Mouse (Mus musculus) layer of hippocampus, adult 2 months (tissue): ENCODE results near the gene Erlin1. TPM values are rescaled to one million over a fixed set of nuclear protein-coding genes. Genes with fewer than 3 reads are reported as not detected.

Experiments used
- DNase-seq, 2 experiments: peaks; one replicate each; pipeline ENCODE4 v3.0.0; 2022; ENCODE audit warnings: low spot score in 2 of 2
- H3K27ac ChIP-seq: fragments of 200-600 bp; 2 replicates; pipeline ENCODE4 v1.8.1; 2022
- H3K4me3 ChIP-seq: fragments of 200-600 bp; 2 replicates; pipeline ENCODE4 v1.8.1; 2022; ENCODE audit warnings: mild to moderate bottlenecking
- CTCF ChIP-seq: fragments of 200-600 bp; conservative IDR thresholded peaks from 2 replicates; pipeline ENCODE4 v1.8.1; 2022; ENCODE audit warnings: antibody characterized with exemption, mild to moderate bottlenecking, moderate library complexity
- total RNA-seq, 2 experiments: library from RNA; stranded (reverse); gene quantifications; 2 replicates each; pipeline ENCODE4 v1.2.3; 2021

Erlin1 gene
- total RNA-seq, 2 experiments from 2014 or later, result 17.8 to 20.4 TPM

DNA sequence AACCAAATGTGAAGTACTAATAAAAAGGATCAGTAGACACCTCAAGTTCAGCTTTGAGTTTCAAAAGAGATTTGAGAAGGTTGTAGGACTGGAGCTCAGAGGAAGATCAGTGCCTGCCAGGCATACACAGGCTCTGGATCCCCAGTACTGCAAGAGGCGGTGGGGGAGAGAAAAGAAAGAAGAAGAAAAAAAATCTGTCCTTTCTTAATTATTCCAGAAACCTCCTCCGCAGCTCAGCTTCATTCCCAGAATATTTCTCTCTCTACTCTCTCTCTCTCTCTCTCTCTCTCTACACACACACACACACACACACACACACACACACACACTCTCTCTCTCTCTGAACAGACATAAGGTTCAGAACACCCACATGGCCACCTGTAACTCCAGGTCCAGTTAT lies 10.4 kb upstream of the Erlin1 start:
- TF ChIP-seq CTCF, result no peak
- Histone ChIP-seq H3K4me3 (no peak overlapping the region), H3K27ac (peak overlapping the region; percentile 36; the same call in 1 of the 2 replicates)
- DNase-seq, result no peak

DNA sequence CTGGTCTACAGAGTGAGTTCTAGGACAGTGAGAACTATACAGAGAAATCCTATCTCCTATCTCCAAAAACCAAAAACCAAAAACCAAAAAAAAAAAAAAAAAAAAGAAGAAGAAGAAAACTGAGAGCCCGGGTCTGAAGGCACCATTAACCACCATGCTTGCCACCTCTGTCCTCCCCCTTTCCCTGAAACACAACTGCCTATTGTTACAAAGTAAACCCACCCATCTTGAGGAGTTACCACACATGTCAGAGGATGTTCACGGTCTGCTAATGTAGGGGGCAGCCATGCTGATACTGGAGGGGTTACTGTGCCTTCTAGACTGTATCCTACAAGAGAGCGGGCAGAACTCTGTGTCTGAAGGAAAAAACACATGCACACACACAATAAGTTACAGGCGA lies 7.4 kb upstream of the Erlin1 start:
- no peak overlapping the region for H3K27ac ChIP-seq
- no peak overlapping the region for H3K4me3 ChIP-seq
- no peak for DNase-seq
- TF ChIP-seq CTCF, result no peak

DNA sequence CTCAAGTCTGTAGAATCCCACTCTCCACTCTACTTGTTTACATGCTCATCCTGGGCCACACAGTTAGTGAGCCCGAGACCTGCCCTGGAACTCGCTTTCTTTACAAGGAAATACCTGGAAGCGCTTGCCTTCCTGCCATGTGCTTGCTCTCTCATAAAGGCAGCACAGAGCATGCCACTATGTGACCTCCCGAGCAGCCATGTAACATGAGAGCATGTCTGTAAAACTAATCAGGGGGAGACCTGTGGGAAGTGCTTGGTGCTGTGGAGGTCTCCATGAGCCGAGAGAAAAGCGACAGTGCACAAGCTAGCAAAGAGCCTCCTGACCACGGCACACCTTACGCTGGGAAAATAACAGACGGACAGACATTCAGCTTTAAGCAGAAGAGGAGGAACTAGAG lies 6.9 kb upstream of the Erlin1 start:
- no peak overlapping the region for H3K4me3 ChIP-seq
- no peak for DNase-seq
- H3K27ac ChIP-seq, result no peak overlapping the region
- TF ChIP-seq CTCF, result no peak

DNA sequence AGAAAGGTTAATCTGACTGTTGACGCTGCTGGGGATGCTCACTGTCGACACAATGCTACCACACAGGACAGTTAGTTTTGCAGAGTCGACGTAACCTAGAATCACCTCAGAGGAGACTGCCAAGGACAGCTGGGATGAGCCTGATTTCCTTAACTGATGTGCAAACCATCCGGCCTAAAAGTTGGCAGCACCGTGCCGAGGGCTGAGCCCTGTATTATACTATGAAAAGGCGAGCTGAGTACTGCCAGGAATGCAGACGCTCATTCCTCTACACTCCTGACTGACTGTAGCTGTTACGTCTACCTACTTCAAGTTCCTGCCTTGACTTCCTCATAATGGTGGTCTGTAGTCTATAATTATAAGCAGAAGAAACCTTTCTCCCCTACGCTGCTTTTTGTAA lies 5.4 kb upstream of the Erlin1 start:
- Histone ChIP-seq H3K27ac (no peak overlapping the region), H3K4me3 (no peak overlapping the region)
- no peak for TF ChIP-seq CTCF
- no peak for DNase-seq

DNA sequence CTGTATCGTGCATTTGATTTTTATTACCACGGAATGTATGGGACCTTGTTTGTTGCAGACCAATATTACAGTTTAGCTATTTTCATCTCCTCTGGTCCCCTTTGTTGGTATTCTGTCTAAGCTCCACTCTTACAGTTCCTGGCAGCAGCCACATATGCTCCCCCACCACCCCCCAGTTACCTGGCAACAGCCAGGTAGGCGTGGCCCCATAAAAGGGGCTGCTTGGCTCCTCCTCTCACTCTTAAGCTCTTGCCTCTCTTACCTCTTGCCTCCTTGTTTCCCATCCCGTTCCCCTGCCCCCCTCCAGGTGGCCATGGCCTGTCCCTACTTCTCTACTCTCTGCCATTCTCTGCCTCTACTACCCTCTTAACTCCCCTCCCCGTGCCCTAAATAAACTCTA lies 1.6 kb upstream of the Erlin1 start:
- no peak for DNase-seq
- Histone ChIP-seq H3K4me3 (no peak overlapping the region), H3K27ac (no peak overlapping the region)
- no peak for TF ChIP-seq CTCF

DNA sequence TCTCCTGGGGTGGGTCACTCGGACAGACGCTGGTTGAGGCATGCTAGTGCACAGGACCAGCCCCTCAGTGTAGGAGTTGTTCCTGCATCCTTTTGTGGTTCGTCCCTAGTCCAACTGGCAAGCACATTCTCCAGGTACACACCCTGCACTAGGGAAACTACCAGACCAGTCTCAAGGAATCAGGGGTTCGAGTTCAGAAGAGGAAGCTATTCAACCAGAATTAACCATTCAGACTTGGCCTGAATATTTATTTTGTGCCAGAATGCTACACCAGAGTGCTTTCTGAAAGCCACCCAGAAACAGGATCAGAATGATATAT lies 288 bp upstream of the Erlin1 start:
- DNase-seq, result no peak
- Histone ChIP-seq H3K4me3 (peak overlapping the region; percentile 80), H3K27ac (peak overlapping the region; percentile 95)
- TF ChIP-seq CTCF, result no peak

DNA sequence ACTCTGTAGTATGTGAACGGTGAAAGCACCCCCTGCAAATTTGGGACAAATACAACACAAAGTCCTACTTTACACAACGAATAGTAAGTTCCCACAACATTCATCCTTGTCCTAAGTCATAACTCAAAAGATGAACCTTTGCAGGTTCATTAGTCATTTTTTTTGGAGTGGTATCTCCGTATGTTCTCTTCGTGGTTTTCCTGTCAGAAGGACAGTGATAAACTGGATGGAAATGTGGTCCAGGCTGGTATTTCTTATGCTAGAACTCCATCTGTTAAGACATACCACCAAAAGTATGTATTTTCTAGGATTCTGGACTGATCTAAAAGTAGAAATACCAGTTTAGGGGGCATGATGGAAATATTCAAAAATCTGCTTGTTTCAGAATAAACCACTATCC lies 1.4 kb downstream of the Erlin1 start:
- H3K27ac ChIP-seq, result no peak overlapping the region
- no peak for DNase-seq
- no peak for TF ChIP-seq CTCF
- H3K4me3 ChIP-seq, result peak overlapping the region; percentile 80

DNA sequence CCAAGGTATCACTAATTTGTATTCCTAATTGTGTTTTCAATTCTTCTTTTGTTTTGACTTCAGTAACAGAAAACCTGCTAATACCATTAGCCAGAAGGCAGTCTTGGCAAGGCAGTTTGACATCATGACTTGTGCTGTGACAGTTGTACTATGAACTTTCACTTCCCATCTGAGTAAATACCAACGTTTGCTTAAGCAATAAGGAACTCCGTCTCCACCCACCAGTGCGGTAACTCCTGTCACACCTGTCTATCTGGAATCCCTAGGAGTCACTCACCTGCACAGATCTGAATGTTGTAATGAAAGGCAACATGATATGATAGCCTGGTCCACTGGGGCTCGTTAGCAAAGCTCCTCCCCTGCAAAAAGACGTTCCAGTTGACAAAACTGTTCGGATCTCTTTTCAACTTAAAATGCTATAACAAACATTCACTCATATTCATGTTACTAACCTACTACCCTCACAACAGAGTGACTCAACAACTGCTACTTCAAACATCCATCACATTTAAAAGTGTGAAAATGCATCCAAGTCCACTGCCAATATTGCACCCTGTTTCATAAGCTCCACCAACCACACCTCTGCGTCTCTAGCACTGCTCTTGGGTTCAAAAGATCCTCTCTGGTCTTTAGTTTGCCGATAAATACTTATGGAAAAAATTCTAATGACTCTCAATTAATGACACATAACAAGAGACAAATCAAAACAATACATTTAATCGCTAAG lies 2.1 kb downstream of the Erlin1 start:
- Histone ChIP-seq H3K4me3 (peak overlapping the region; percentile 1; the same call in 1 of the 2 replicates), H3K27ac (no peak overlapping the region)
- TF ChIP-seq CTCF, result no peak
- DNase-seq, result no peak

DNA sequence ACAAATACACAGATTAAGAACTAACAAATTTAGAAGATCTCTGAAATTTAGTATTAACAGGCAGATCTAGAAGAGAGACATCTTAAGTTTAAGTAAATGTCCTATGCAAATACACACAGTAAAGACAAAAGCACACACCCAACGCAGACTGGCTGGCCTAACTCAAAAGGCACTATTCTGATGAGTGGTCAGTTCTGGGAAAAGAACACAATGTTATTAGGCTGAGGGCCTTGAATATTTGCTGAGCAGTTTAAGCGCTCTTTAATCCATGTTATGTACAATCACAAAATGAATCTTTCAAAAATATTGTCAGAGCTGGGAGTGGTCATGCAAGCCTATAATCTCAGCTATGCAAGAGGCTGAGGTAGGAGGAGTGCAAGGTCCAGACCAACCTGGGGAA lies 4.9 kb downstream of the Erlin1 start:
- Histone ChIP-seq H3K27ac (no peak overlapping the region), H3K4me3 (no peak overlapping the region)
- DNase-seq, result no peak
- TF ChIP-seq CTCF, result no peak

DNA sequence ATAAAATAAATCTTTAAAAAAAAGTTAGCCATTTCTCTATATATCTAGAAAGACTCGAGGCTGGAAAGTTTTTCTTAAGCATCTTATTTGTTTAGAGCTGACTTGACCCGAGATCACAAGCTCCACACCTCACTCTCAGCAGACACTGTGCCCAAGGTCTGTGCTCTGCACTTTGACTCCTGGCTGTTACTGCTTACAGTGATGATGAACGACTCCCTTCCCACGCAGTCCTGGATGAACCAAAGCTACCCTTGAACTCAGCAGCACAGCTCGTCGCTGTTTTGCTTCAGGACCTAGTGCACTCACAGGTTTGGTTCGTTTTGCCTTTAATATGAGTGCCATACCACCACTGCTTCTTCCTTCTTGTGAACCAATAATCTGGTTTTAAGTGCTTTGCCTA lies 5.8 kb downstream of the Erlin1 start:
- Histone ChIP-seq H3K4me3 (no peak overlapping the region), H3K27ac (no peak overlapping the region)
- no peak for TF ChIP-seq CTCF
- DNase-seq, result no peak

DNA sequence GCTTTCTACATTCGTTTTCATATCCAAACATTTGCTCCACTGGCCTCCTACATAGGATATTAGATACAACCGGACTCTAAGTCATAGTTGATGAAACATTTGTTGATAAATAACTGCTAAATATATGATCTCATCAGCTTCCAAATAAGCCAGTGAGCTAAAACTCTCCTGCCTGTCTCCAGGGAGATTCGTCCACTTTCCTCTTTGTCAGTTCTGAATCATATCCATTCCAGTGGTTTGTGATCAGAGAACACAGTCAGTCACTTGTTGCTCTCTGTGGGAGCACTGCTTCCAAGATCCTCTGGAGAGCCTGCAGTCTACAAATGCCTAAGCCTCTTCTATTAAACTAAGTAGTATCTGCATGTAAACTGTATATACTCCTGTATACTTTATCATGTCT lies 9.4 kb downstream of the Erlin1 start:
- TF ChIP-seq CTCF, result no peak
- H3K4me3 ChIP-seq, result no peak overlapping the region
- DNase-seq, result no peak
- no peak overlapping the region for H3K27ac ChIP-seq

DNA sequence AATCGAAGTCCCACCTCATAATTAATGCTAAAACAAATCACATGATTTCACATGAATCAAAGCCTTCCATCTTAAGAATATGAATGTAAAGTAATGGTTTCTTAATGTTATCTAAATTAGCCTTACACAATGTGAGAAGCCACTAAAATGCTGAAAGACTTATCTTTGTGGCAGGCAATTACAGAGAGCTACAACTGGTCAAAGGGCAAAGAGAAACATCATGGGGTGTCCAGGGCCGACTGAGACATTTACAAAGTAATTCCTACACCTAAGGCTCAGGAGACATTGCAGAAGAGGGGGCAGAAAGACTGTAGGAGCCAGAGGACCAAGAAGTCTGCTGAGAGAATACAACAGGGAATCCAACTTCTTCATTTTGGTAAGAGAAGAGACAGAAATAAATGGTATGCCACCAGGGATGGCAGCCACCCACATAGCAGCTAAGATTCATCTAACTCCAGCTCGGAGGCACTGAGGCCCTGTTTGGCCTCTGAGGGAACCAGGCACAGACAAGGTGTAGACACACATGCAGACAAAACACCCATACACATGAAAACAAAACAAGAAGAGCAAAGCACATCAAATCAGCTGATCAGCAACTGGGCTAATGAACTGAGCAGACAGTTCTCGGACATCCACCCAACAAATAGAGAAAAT lies 14.3 kb downstream of the Erlin1 start:
- TF ChIP-seq CTCF, result no peak
- H3K27ac ChIP-seq, result no peak overlapping the region
- no peak for DNase-seq
- no peak overlapping the region for H3K4me3 ChIP-seq

DNA sequence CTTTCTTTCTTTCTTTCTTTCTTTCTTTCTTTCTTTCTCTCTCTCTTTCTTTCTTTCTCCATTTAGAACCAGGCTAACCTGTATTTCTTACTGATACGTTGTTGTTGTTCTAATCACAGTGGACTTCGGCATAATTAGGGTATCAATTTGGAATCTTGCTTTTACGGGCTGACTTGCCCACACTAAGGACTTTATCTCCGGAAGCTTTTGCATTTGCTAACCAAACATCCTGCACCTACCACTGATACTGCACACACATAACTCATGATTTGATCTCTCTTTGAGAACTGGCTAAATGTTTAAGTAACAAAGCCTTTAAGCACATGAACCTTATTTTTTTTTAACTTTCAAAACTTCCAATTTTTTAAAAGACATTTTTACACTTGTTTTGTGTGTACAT lies 19.2 kb downstream of the Erlin1 start:
- DNase-seq, result no peak
- Histone ChIP-seq H3K27ac (no peak overlapping the region), H3K4me3 (no peak overlapping the region)
- no peak for TF ChIP-seq CTCF

DNA sequence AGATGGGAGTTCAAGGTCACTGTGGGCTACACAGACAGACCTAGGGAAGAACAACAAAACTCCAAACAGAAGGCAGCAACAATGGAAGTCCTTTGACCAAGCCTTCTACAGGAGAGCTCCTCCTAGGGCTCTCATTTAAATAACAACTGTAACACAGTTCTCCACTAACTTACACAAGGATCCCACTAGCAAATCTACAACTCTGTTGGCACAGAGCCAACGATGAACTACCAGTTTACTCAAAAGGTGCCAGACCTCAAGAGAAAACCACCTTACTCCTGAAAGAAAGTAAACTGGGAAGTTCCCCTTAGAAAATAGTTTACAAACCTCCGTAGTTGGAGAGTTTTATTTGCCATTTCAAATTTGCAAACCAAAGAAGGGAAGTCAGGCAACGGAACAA lies 20.3 kb downstream of the Erlin1 start:
- DNase-seq, result no peak
- H3K27ac ChIP-seq, result no peak overlapping the region
- TF ChIP-seq CTCF, result no peak
- H3K4me3 ChIP-seq, result no peak overlapping the region
